Mouse (Mus musculus) ES-E14 (cell line): ENCODE data around the gene Col8a1. TPM values are rescaled to one million over a fixed set of nuclear protein-coding genes. Genes with fewer than 3 reads are reported as not detected.

Experiments used
- DNase-seq: peaks from one replicate; pipeline ENCODE4 v3.0.0-alpha.2; 2013; ENCODE audit warnings: low read depth, low spot score
- H3K27ac ChIP-seq: 2 replicates; pipeline ENCODE4 v1.5.1; 2012; ENCODE audit warnings: low read depth, mild to moderate bottlenecking, low read length, moderate library complexity, mixed read lengths; ENCODE audit not compliant: poor library complexity, insufficient read depth, severe bottlenecking
- H3K36me3 ChIP-seq: 2 replicates; pipeline ENCODE4 v1.6.1; 2012; ENCODE audit warnings: mild to moderate bottlenecking, low read length, moderate library complexity, mixed read lengths; ENCODE audit not compliant: control insufficient read depth, poor library complexity, insufficient read depth, severe bottlenecking
- H3K4me1 ChIP-seq, 2 experiments: fragments of 150-350 bp in 1 of 2; sonication (generic) in 1 of 2; 2 replicates each; pipeline ENCODE4 v1.6.1; 2012; ENCODE audit warnings: low read length in 2 of 2, mild to moderate bottlenecking in 1 of 2, mixed read lengths in 1 of 2; ENCODE audit not compliant: control insufficient read depth in 2 of 2, insufficient read depth in 2 of 2, poor library complexity in 1 of 2
- H3K4me3 ChIP-seq, 2 experiments: fragments of 150-350 bp in 1 of 2; sonication (generic) in 1 of 2; 2 replicates each; pipeline ENCODE4 v1.5.1; 2012; ENCODE audit warnings: low read length in 2 of 2, low read depth in 1 of 2, mild to moderate bottlenecking in 1 of 2, mixed read lengths in 1 of 2; ENCODE audit not compliant: insufficient read depth in 1 of 2, poor library complexity in 1 of 2, severe bottlenecking in 1 of 2
- H3K9ac ChIP-seq: 2 replicates; pipeline ENCODE4 v1.6.1; 2012; ENCODE audit warnings: low read depth, mild to moderate bottlenecking, low read length, mixed read lengths; ENCODE audit not compliant: poor library complexity, insufficient read depth, severe bottlenecking
- H3K9me3 ChIP-seq: fragments of 150-350 bp; sonication (generic); 2 replicates; pipeline ENCODE4 v1.6.1; 2012; ENCODE audit warnings: low read depth, mild to moderate bottlenecking, low read length; ENCODE audit not compliant: control insufficient read depth, insufficient read depth
- CHD2 ChIP-seq: IDR thresholded peaks from 2 replicates; pipeline ENCODE4 v1.6.1; 2014; ENCODE audit warnings: mild to moderate bottlenecking, low read depth, low read length, inconsistent platforms
- HCFC1 ChIP-seq: IDR thresholded peaks from 2 replicates; pipeline ENCODE4 v1.6.1; 2012; ENCODE audit warnings: low read length, inconsistent platforms, borderline replicate concordance; ENCODE audit not compliant: insufficient read depth
- MAFK ChIP-seq: IDR thresholded peaks from 2 replicates; pipeline ENCODE4 v1.6.1; 2014; ENCODE audit warnings: mild to moderate bottlenecking, low read depth, low read length, inconsistent platforms; ENCODE audit not compliant: insufficient read depth
- ZC3H11A ChIP-seq: IDR thresholded peaks from 2 replicates; pipeline ENCODE4 v1.6.1; 2012; ENCODE audit warnings: low read depth, mild to moderate bottlenecking, inconsistent platforms, low read length, borderline replicate concordance
- ZNF384 ChIP-seq: IDR thresholded peaks from 2 replicates; pipeline ENCODE4 v1.6.1; 2012; ENCODE audit warnings: low read depth, low read length, inconsistent platforms
- in situ Hi-C, 2 experiments: fragments of 600-800 bp; cut with MboI; formaldehyde crosslinking; loops; one replicate each; pipeline ENCODE4 v1.15.1; 2025; ENCODE audit warnings: low sequenced_read_pairs in 2 of 2, inconsistent platforms in 1 of 2; ENCODE audit not compliant: unreplicated experiment in 2 of 2
- total RNA-seq: library from RNA; depleted of rRNA; stranded (reverse); fragments of 300-350 nt; gene quantifications from 2 replicates; pipeline ENCODE4 v1.2.3, GENCODE M21; 2012; rRNA removed

The Col8a1 gene
- total RNA-seq, 1 experiment, result 9.2 TPM

DNA sequence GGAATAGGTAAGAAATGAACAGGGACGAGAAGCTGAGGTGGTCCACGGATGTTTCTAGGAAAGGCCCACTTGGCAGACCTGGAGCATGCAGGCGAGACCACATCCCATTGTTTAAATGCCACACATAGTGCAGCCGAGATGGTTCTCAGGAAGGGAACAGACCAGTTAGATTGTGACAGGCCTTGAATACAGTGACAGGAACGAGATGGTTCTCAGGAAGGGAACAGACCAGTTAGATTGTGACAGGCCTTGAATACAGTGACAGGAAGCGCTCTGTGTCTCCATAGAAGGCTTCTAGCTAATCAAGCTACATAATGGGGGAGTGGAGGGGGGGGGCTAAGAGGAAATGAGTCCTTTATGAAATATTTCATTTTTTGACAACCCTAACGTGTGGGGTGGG is 174.5 kb downstream of the Col8a1 start:
- DNase-seq, result no peak
- in situ Hi-C loops, result loop anchor here in 1 of 2 experiments (25.0 kb wide), 1 partner anchor 343 kb away; the partner anchor contains the start of gene Tbc1d23

DNA sequence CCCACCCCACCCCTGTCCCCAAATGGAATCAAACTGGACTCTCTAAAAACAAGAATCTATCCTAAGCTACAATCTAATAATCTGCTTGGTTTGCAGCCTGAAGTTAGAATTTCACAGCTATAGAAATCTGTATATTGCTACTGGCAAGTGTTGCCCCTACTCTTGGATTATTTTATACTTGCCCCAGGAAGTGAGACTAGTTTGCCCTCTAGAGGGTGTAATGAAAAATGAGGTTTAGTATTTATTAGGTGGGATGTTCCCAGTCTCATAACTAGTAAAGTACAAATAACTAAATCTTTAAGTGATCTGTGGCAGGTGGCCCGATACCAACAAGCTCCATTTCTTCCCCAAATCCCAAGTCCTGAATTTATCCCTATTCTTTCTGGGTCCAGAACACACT is 177.0 kb downstream of the Col8a1 start:
- H3K36me3 ChIP-seq, result no peaks in the 10 kb centered on the region
- H3K27ac ChIP-seq, result no peak overlapping the region
- no peak overlapping the region for H3K4me3 ChIP-seq
- DNase-seq, result no peak
- peaks cover 2 to 8% of the 10 kb centered on the region in 2 experiments; a peak in 3 of 4 replicates for H3K4me1 ChIP-seq
- in situ Hi-C loops, result loop anchor here in 1 of 2 experiments (25.0 kb wide), 1 partner anchor 340 kb away; the partner anchor contains the start of gene Tbc1d23
- H3K9ac ChIP-seq, result no peak overlapping the region
- no peaks in the 10 kb centered on the region for H3K9me3 ChIP-seq
- no peak for TF ChIP-seq ZNF384
- TF ChIP-seq MAFK, result no peak
- TF ChIP-seq HCFC1, result no peak
- TF ChIP-seq CHD2, result no peak
- TF ChIP-seq ZC3H11A, result no peak

More for the DNA sequence above, 174.5 kb downstream of the Col8a1 start:
- Histone ChIP-seq H3K9ac (no peak overlapping the region), H3K4me3 (no peak overlapping the region), H3K4me1 (peaks cover 2 to 14% of the 10 kb centered on the region in 2 experiments; a peak in 3 of 4 replicates), H3K9me3 (no peaks in the 10 kb centered on the region), H3K27ac (no peak overlapping the region), H3K36me3 (no peaks in the 10 kb centered on the region)
- TF ChIP-seq CHD2 (no peak), ZC3H11A (no peak), ZNF384 (no peak), HCFC1 (no peak), MAFK (no peak)

DNA sequence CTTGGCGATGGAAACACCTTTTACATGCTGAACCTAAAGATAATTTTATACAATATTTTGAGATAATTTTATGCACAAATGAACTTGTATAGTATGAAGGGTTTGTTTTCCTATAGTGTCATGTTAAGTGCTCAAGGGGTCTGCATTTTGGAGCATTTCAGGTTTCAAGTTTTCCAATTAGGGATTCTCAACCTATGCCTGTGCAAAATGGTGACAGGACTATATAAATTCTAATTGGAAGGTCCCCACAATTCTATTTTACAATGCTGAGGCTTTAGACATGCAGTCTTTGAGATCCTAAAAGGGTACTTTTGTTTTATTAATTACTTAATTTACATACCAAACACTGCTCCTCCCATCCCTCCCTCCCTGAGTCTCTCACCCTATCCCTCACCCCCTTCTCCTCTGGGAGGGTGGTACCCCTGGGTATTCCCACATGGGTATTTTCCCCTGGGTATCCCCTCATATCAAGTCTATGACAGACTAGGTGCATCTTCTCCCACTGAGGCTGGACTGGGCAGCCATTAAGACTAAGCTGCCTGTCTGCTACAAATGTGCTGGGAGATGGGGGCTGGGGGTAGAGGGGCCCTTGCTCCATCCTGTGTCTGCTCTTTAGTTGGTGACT is 178.7 kb downstream of the Col8a1 start:
- in situ Hi-C loops, result loop anchor here in 1 of 2 experiments (25.0 kb wide), 1 partner anchor 339 kb away; the partner anchor contains the start of gene Tbc1d23
- no peaks in the 10 kb centered on the region for H3K9me3 ChIP-seq
- H3K9ac ChIP-seq, result no peak overlapping the region
- no peak overlapping the region for H3K27ac ChIP-seq
- H3K4me1 ChIP-seq, result peaks cover 2 to 8% of the 10 kb centered on the region in 2 experiments; a peak in 3 of 4 replicates
- TF ChIP-seq CHD2 (no peak), ZNF384 (no peak), ZC3H11A (no peak)
- H3K4me3 ChIP-seq, result no peak overlapping the region
- DNase-seq, result no peak
- H3K36me3 ChIP-seq, result no peaks in the 10 kb centered on the region

Other genes with a start within 250 kb of the Col8a1 start
- gene Cmss1, start 147.9 kb downstream of the Col8a1 start, total RNA-seq, result 58.0 and 58.7 TPM in 2 replicates